Mouse (Mus musculus) hindbrain, postnatal 0 days (tissue): ENCODE measurements around the gene Plch2. TPM values are rescaled to one million over a fixed set of nuclear protein-coding genes. Genes with fewer than 3 reads are reported as not detected.

Experiments used
- ATAC-seq: fragments of 200-750 bp; cut with Nextera tagmentation; 2 replicates; pipeline ENCODE4 v1.8.0; 2017; ENCODE audit warnings: mild to moderate bottlenecking, moderate TSS enrichment, moderate library complexity
- DNase-seq: peaks from one replicate; pipeline ENCODE4 v3.0.0-alpha.2; 2015; ENCODE audit warnings: low spot score
- H3K27ac ChIP-seq: fragments of 300-500 bp; sonication (generic); 2 replicates; pipeline ENCODE4 v1.5.1; 2014; ENCODE audit warnings: mild to moderate bottlenecking
- H3K27me3 ChIP-seq: fragments of 300-500 bp; sonication (generic); 2 replicates; pipeline ENCODE4 v1.6.1; 2014; ENCODE audit warnings: low read length, mixed read lengths; ENCODE audit not compliant: insufficient read depth
- H3K36me3 ChIP-seq: fragments of 300-500 bp; sonication (generic); 2 replicates; pipeline ENCODE4 v1.6.1; 2014; ENCODE audit warnings: low read length, mixed read lengths; ENCODE audit not compliant: insufficient read depth
- H3K4me1 ChIP-seq: fragments of 300-500 bp; sonication (generic); 2 replicates; pipeline ENCODE4 v1.6.1; 2014; ENCODE audit warnings: antibody characterized with exemption, low read length, mixed read lengths; ENCODE audit not compliant: insufficient read depth
- H3K4me2 ChIP-seq: fragments of 300-500 bp; sonication (generic); 2 replicates; pipeline ENCODE4 v1.6.1; 2014; ENCODE audit warnings: low read depth, mild to moderate bottlenecking, low read length, moderate library complexity, mixed read lengths
- H3K4me3 ChIP-seq: fragments of 300-500 bp; sonication (generic); 2 replicates; pipeline ENCODE4 v1.5.1; 2014; ENCODE audit warnings: low read length
- H3K9ac ChIP-seq: fragments of 300-500 bp; sonication (generic); replicated peaks from 2 replicates; pipeline ENCODE4 v1.6.1; 2014; ENCODE audit warnings: mild to moderate bottlenecking, low read length, moderate library complexity, mixed read lengths
- H3K9me3 ChIP-seq: fragments of 300-500 bp; sonication (generic); 2 replicates; pipeline ENCODE4 v1.6.1; 2016; ENCODE audit warnings: low read length, mixed read lengths
- CTCF ChIP-seq: IDR thresholded peaks from 2 replicates; pipeline ENCODE4 v1.5.1; 2016; ENCODE audit warnings: antibody characterized with exemption, control low read depth, low read depth
- WGBS: fragments of 180-500 bp; shearing (Covaris S2); extraction: QIAGEN DNeasy Blood & Tissue Kit; methylation state at CpG from one replicate; pipeline ENCODE4 v1.1.7; 2014; 5-methylcytosine and 5-hydroxymethylcytosine counted together
- polyA plus RNA-seq: library from polyadenylated mRNA; unstranded; fragments of >200 nt; fragmentation: Nextera tagmentation; extraction: Ambion mirVana; gene quantifications from 2 replicates; pipeline ENCODE4 v1.2.1, GENCODE M21; 2015
- total RNA-seq: library from RNA; depleted of rRNA; stranded (reverse); fragments of >200 nt; gene quantifications from 2 replicates; pipeline ENCODE4 v1.2.3, GENCODE M21; 2014

Gene Plch2
- total and polyA plus RNA-seq, 2 experiments from 2014 or later = 12.5 to 45.7 TPM

DNA sequence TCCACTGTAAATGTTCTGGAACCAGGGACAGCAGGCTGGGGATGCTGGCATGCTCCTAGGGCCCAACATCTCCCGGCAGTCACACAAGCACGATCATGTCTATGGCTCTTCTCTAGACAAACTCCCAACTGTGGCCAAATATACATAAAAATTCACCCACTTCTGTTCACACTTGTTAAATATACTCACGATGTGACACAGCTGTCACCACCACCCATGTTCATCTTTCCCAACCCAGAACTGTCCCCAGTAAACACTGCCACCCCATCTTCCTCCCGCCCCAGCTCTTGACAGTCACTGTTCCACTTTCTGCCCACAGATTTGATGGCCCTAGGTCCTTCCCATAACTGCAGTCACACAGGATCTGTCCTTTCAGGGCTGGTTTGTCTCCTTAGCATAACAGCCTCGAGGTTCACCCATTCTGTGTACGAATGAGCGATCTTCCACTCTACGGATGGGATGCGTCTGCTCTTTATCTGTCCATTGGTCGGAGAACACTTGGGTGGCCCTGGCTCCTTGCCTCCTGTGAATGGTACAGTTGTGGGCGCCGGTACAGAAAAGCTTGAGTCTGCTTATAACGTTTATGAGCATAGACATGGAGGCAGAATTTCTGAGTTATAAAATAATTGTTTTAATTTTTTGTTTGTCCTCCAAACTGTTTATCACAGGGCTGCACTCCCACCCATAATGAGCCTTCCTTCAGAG lies 99.1 kb downstream of the Plch2 start:
- no peaks in the 10 kb centered on the region for H3K9me3 ChIP-seq
- H3K4me1 ChIP-seq = peaks cover 32% of the 10 kb centered on the region
- H3K4me3 ChIP-seq = no peak overlapping the region
- H3K27me3 ChIP-seq = no peaks in the 10 kb centered on the region
- H3K27ac ChIP-seq = peak overlapping the region; percentile 8; the same call in 1 of the 2 replicates
- ATAC-seq (no peak), DNase-seq (peak; percentile 30)
- H3K9ac ChIP-seq = no peak overlapping the region
- WGBS = 28% methylated on average over 13 of the region's 13 CpGs
- peak overlapping the region; percentile 48; the same call in 1 of the 2 replicates for H3K4me2 ChIP-seq
- no peak for TF ChIP-seq CTCF
- H3K36me3 ChIP-seq = no peaks in the 10 kb centered on the region

GRCm38 (mm10) chr4:154956604-154957003 lies 100.0 kb downstream of the Plch2 start:
- peaks cover 34% of the 10 kb centered on the region for H3K4me1 ChIP-seq
- H3K9me3 ChIP-seq = no peaks in the 10 kb centered on the region
- H3K27ac ChIP-seq = no peak overlapping the region
- no peak for TF ChIP-seq CTCF
- no peak overlapping the region for H3K4me3 ChIP-seq
- H3K9ac ChIP-seq = no peak overlapping the region
- ATAC-seq (no peak), DNase-seq (no peak)
- H3K4me2 ChIP-seq = no peak overlapping the region
- no peaks in the 10 kb centered on the region for H3K27me3 ChIP-seq
- H3K36me3 ChIP-seq = no peaks in the 10 kb centered on the region
- WGBS = 29% methylated on average over 9 of the region's 9 CpGs

GRCm38 (mm10) chr4:154952461-154953241 lies 103.9 kb downstream of the Plch2 start:
- Histone ChIP-seq H3K9me3 (no peaks in the 10 kb centered on the region), H3K4me2 (peak overlapping the region; percentile 35), H3K4me3 (peak overlapping the region; percentile 7; the same call in 1 of the 2 replicates), H3K9ac (no peak overlapping the region), H3K27ac (no peak overlapping the region), H3K36me3 (no peaks in the 10 kb centered on the region), H3K27me3 (no peaks in the 10 kb centered on the region), H3K4me1 (peaks cover 15% of the 10 kb centered on the region)
- DNase-seq (peak; percentile 76), ATAC-seq (peak; percentile 40; the same call in 1 of the 2 replicates)
- 4% methylated on average over 26 of the region's 26 CpGs for WGBS
- TF ChIP-seq CTCF = no peak

- peak; percentile 58 for DNase-seq
- H3K4me3 ChIP-seq = no peak overlapping the region
- H3K27ac ChIP-seq = no peak overlapping the region
- peaks cover 14% of the 10 kb centered on the region for H3K4me1 ChIP-seq
- H3K9me3 ChIP-seq = no peaks in the 10 kb centered on the region
- 2% methylated on average over 16 of the region's 16 CpGs for WGBS
- ATAC-seq = no peak
- no peak for TF ChIP-seq CTCF
- H3K4me2 ChIP-seq = peak overlapping the region; percentile 31; the same call in 1 of the 2 replicates
- no peak overlapping the region for H3K9ac ChIP-seq
- no peaks in the 10 kb centered on the region for H3K27me3 ChIP-seq
- no peaks in the 10 kb centered on the region for H3K36me3 ChIP-seq
Measured at GRCm38 (mm10) chr4:154949589-154949982, 107.0 kb downstream of the Plch2 start.

DNA sequence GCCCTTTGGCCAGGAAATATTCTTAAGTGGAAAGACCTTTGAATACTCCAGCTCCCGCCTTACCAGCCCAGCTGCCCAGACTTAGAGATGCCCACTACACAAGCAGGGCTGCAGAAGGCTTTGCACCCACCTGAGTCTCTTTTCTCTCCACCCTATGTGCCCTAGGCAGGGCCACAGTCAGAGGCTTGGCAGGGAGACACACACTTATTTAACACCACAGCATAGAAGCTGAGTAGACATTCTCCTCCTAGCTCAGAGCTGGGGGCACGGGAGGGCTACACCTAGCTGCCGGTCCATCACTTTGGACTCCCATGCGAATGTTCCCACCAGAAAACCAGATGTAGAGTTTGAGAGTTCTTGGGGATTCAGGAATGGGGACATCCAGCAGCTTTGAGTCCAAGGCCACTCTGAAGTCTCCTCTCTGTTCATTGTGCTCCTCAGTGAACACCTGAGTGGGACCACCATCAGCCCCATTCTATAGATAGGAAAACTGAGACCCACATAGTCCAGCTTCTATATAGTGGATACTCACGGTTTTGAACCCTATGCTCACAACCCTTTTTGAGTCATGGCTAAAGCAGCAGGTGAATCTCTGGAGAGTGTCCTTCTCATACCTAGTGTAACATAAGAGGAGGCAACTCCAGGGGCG lies 107.5 kb downstream of the Plch2 start:
- no peak for ATAC-seq
- H3K9ac ChIP-seq = no peak overlapping the region
- no peak for DNase-seq
- no peaks in the 10 kb centered on the region for H3K36me3 ChIP-seq
- H3K27me3 ChIP-seq = no peaks in the 10 kb centered on the region
- TF ChIP-seq CTCF = no peak
- no peak overlapping the region for H3K4me3 ChIP-seq
- peak overlapping the region; percentile 22; the same call in 1 of the 2 replicates for H3K27ac ChIP-seq
- peaks cover 14% of the 10 kb centered on the region for H3K4me1 ChIP-seq
- H3K9me3 ChIP-seq = no peaks in the 10 kb centered on the region
- 42% methylated on average over 6 of the region's 6 CpGs for WGBS
- H3K4me2 ChIP-seq = peak overlapping the region; percentile 31; the same call in 1 of the 2 replicates

GRCm38 (mm10) chr4:154948066-154948939 lies 108.3 kb downstream of the Plch2 start:
- Histone ChIP-seq H3K4me3 (no peak overlapping the region), H3K4me2 (no peak overlapping the region), H3K27ac (peak overlapping the region; percentile 22; the same call in 1 of the 2 replicates), H3K4me1 (peaks cover 14% of the 10 kb centered on the region), H3K36me3 (no peaks in the 10 kb centered on the region), H3K9me3 (no peaks in the 10 kb centered on the region), H3K27me3 (no peaks in the 10 kb centered on the region), H3K9ac (no peak overlapping the region)
- no peak for TF ChIP-seq CTCF
- peak; percentile 79 for ATAC-seq
- WGBS = 27% methylated on average over 14 of the region's 14 CpGs
- DNase-seq = peak; percentile 91
